Mouse (Mus musculus) neural tube, embryonic 14.5 days (tissue): Measurements from ENCODE around the gene Olfr1443. TPM values are rescaled to one million over a fixed set of nuclear protein-coding genes. Genes with fewer than 3 reads are reported as not detected.
"Not testable (repeated sequence)": the region's sequence is repeated elsewhere in the genome, so short reads cannot be mapped to it uniquely, and the experiment has no call there.

Source experiments
- ATAC-seq: fragments of 200-750 bp; cut with Nextera tagmentation; 2 replicates; pipeline ENCODE4 v1.8.0; 2017; ENCODE audit warnings: low read depth, mild to moderate bottlenecking, moderate TSS enrichment, moderate library complexity
- H3K27ac ChIP-seq: fragments of 300-500 bp; sonication (generic); 2 replicates; pipeline ENCODE4 v1.5.1; 2014; ENCODE audit warnings: low read depth, mild to moderate bottlenecking, control low read depth, low read length, moderate library complexity, mixed read lengths
- H3K27me3 ChIP-seq: fragments of 300-500 bp; sonication (generic); 2 replicates; pipeline ENCODE4 v1.6.1; 2014; ENCODE audit warnings: low read length; ENCODE audit not compliant: control insufficient read depth, insufficient read depth
- H3K36me3 ChIP-seq: fragments of 300-500 bp; sonication (generic); 2 replicates; pipeline ENCODE4 v1.6.1; 2014; ENCODE audit warnings: low read length, mixed read lengths; ENCODE audit not compliant: control insufficient read depth, insufficient read depth
- H3K4me1 ChIP-seq: fragments of 300-500 bp; sonication (generic); 2 replicates; pipeline ENCODE4 v1.6.1; 2014; ENCODE audit warnings: low read length; ENCODE audit not compliant: control insufficient read depth, insufficient read depth
- H3K4me2 ChIP-seq: fragments of 300-500 bp; sonication (generic); 2 replicates; pipeline ENCODE4 v1.6.1; 2014; ENCODE audit warnings: mild to moderate bottlenecking, low read depth, low read length, control low read depth
- H3K4me3 ChIP-seq: fragments of 300-500 bp; sonication (generic); 2 replicates; pipeline ENCODE4 v1.5.1; 2014; ENCODE audit warnings: low read depth, low read length, control low read depth, mixed read lengths
- H3K9ac ChIP-seq: fragments of 300-500 bp; sonication (generic); replicated peaks from 2 replicates; pipeline ENCODE4 v1.6.1; 2014; ENCODE audit warnings: low read depth, mild to moderate bottlenecking, control low read depth, low read length, mixed read lengths
- H3K9me3 ChIP-seq: fragments of 300-500 bp; sonication (generic); 2 replicates; pipeline ENCODE4 v1.6.1; 2016; ENCODE audit warnings: low read length; ENCODE audit not compliant: control insufficient read depth
- WGBS: fragments of 180-500 bp; shearing (Covaris S2); extraction: QIAGEN DNeasy Blood & Tissue Kit; methylation state at CpG from one replicate; pipeline ENCODE4 v1.1.7; 2014; 5-methylcytosine and 5-hydroxymethylcytosine counted together
- polyA plus RNA-seq: library from polyadenylated mRNA; unstranded; fragments of >200 nt; fragmentation: Nextera tagmentation; extraction: Ambion mirVana; gene quantifications from 2 replicates; pipeline ENCODE4 v1.2.1, GENCODE M21; 2014

The Olfr1443 gene
- polyA plus RNA-seq, 1 experiment from 2014 or later, result not detected

GRCm38 (mm10) chr19:12721596-12721995, 43.7 kb downstream of the Olfr1443 start:
- ATAC-seq, H3K4me2 ChIP-seq: not testable (repeated sequence)
- WGBS, result 88% methylated on average over 7 of the region's 7 CpGs

DNA sequence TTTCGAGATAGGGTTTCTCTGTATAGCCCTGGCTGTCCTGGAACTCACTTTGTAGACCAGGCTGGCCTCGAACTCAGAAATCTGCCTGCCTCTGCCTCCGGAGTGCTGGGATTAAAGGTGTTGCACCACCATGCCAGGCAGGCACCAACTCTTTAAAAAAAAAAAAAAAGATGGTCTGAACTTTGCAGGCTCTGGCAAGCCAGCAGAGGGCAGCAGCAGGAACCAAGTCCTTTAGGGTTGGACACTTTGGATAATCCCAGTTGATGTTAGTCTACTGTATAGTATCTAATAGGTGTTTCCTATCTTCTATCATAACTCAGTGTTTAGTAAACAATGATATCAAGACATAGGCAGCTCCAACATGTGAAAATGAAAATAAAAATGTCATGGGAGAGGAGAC, 44.4 kb downstream of the Olfr1443 start:
- Histone ChIP-seq H3K4me3 (no peak overlapping the region), H3K4me1 (no peaks in the 10 kb centered on the region), H3K27me3 (no peaks in the 10 kb centered on the region), H3K4me2 (no peak overlapping the region), H3K9me3 (no peaks in the 10 kb centered on the region), H3K27ac (no peak overlapping the region), H3K9ac (no peak overlapping the region), H3K36me3 (no peaks in the 10 kb centered on the region)
- WGBS, result 76% methylated on average over 2 of the region's 3 CpGs
- no peak for ATAC-seq

More at GRCm38 (mm10) chr19:12721596-12721995, 43.7 kb downstream of the Olfr1443 start:
- not testable (repeated sequence) for H3K4me3 ChIP-seq, H3K4me1 ChIP-seq, H3K36me3 ChIP-seq, H3K27ac ChIP-seq, H3K9me3 ChIP-seq, H3K27me3 ChIP-seq, H3K9ac ChIP-seq

DNA sequence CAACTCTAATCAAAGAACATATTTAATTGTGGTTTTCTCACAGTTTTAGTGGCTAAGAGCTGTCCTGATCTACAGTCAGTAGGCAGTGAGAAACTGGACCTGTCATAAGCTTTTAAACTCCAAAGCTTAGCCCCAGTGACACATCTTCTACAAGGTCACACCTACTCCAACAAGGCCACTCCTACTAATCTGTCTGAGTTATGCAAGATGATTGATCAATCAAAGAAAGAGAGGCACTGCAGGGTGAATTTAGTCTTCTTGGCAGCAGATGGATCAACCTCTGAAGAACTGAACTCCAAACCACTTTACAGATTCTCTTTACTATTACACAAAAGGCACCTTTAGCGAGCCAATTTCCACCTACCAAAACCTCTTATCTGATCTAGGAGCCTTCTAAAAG, 47.9 kb downstream of the Olfr1443 start:
- Histone ChIP-seq H3K27ac (no peak overlapping the region), H3K9me3 (no peaks in the 10 kb centered on the region), H3K27me3 (no peaks in the 10 kb centered on the region), H3K4me3 (no peak overlapping the region), H3K9ac (no peak overlapping the region), H3K4me1 (no peaks in the 10 kb centered on the region), H3K36me3 (no peaks in the 10 kb centered on the region), H3K4me2 (no peak overlapping the region)
- ATAC-seq, result no peak
- 69% methylated on average over 1 of the region's 1 CpGs for WGBS

- H3K4me2 ChIP-seq, result no peak overlapping the region
- no peaks in the 10 kb centered on the region for H3K27me3 ChIP-seq
- 48% methylated on average over 1 of the region's 1 CpGs for WGBS
- H3K4me3 ChIP-seq, result no peak overlapping the region
- H3K9me3 ChIP-seq, result no peaks in the 10 kb centered on the region
- no peaks in the 10 kb centered on the region for H3K36me3 ChIP-seq
- H3K4me1 ChIP-seq, result no peaks in the 10 kb centered on the region
- H3K9ac ChIP-seq, result no peak overlapping the region
- H3K27ac ChIP-seq, result no peak overlapping the region
- no peak for ATAC-seq
Observed at GRCm38 (mm10) chr19:12731036-12731435, 53.1 kb downstream of the Olfr1443 start.

GRCm38 (mm10) chr19:12731950-12732349, 54.0 kb downstream of the Olfr1443 start:
- no peaks in the 10 kb centered on the region for H3K36me3 ChIP-seq
- H3K27ac ChIP-seq, result no peak overlapping the region
- no peak overlapping the region for H3K4me2 ChIP-seq
- 92% methylated on average over 2 of the region's 2 CpGs for WGBS
- H3K4me3 ChIP-seq, result no peak overlapping the region
- H3K4me1 ChIP-seq, result no peaks in the 10 kb centered on the region
- no peaks in the 10 kb centered on the region for H3K9me3 ChIP-seq
- H3K9ac ChIP-seq, result no peak overlapping the region
- ATAC-seq, result no peak
- no peaks in the 10 kb centered on the region for H3K27me3 ChIP-seq

Other genes with a start within 250 kb of the Olfr1443 start
- gene Mpeg1, start 217.3 kb upstream of the Olfr1443 start, polyA plus RNA-seq, result 1.3 and 1.5 TPM in 2 replicates
- 37.7 and 47.6 TPM in 2 replicates for gene Dtx4, start 176.7 kb upstream of the Olfr1443 start, polyA plus RNA-seq
- 5.1 and 7.3 TPM in 2 replicates for gene Fam111a, start 132.4 kb upstream of the Olfr1443 start, polyA plus RNA-seq
- gene Gm4952, start 78.1 kb upstream of the Olfr1443 start, polyA plus RNA-seq, result 0.12 TPM in 1 of 2 replicates, not detected in the other
- not detected in 2 replicates for gene Glyat, start 44.8 kb upstream of the Olfr1443 start, polyA plus RNA-seq
- gene Olfr1442, start 7.7 kb upstream of the Olfr1443 start, polyA plus RNA-seq, result not detected in 2 replicates
- gene Keg1, start 17.7 kb downstream of the Olfr1443 start, polyA plus RNA-seq, result not detected in 2 replicates
- 0.42 and 1.3 TPM in 2 replicates for gene Cntf, start 87.5 kb downstream of the Olfr1443 start, polyA plus RNA-seq
- 9.1 and 11.7 TPM in 2 replicates for gene Zfp91, start 118.0 kb downstream of the Olfr1443 start, polyA plus RNA-seq
- 0.75 and 1.6 TPM in 2 replicates for gene Lpxn, start 118.1 kb downstream of the Olfr1443 start, polyA plus RNA-seq
- gene Gm5244, start 168.6 kb downstream of the Olfr1443 start, polyA plus RNA-seq, result not detected in 2 replicates
- not detected in 2 replicates for gene Olfr1444, start 179.2 kb downstream of the Olfr1443 start, polyA plus RNA-seq
- gene Olfr1445, start 205.7 kb downstream of the Olfr1443 start, polyA plus RNA-seq, result not detected in 2 replicates
- gene Olfr1446, start 215.4 kb downstream of the Olfr1443 start, polyA plus RNA-seq, result not detected in 2 replicates
- not detected in 2 replicates for gene Olfr1447, start 225.6 kb downstream of the Olfr1443 start, polyA plus RNA-seq
- gene Olfr1448, start 246.3 kb downstream of the Olfr1443 start, polyA plus RNA-seq, result not detected in 2 replicates